Mouse (Mus musculus) midbrain, embryonic 14.5 days (tissue): ENCODE data around the gene Nae1. TPM values are rescaled to one million over a fixed set of nuclear protein-coding genes. Genes with fewer than 3 reads are reported as not detected.

Source experiments
- ATAC-seq: fragments of 200-750 bp; cut with Nextera tagmentation; 2 replicates; pipeline ENCODE4 v1.8.0; 2017; ENCODE audit warnings: moderate number of reproducible peaks, moderate library complexity; ENCODE audit not compliant: low FRiP score, low TSS enrichment
- DNase-seq: peaks from one replicate; pipeline ENCODE4 v3.0.0-alpha.2; 2015
- H3K27ac ChIP-seq: fragments of 300-500 bp; sonication (generic); replicated peaks from 2 replicates; pipeline ENCODE4 v1.5.1; 2014; ENCODE audit warnings: mild to moderate bottlenecking, low read depth, low read length, moderate library complexity
- H3K27me3 ChIP-seq: fragments of 300-500 bp; sonication (generic); 2 replicates; pipeline ENCODE4 v1.6.1; 2014; ENCODE audit warnings: low read length, control low read depth, mixed read lengths; ENCODE audit not compliant: control insufficient read depth, insufficient read depth
- H3K36me3 ChIP-seq: fragments of 300-500 bp; sonication (generic); 2 replicates; pipeline ENCODE4 v1.6.1; 2014; ENCODE audit warnings: low read length, control low read depth; ENCODE audit not compliant: control insufficient read depth, insufficient read depth
- H3K4me1 ChIP-seq: fragments of 300-500 bp; sonication (generic); 2 replicates; pipeline ENCODE4 v1.6.1; 2014; ENCODE audit warnings: mild to moderate bottlenecking, antibody characterized with exemption, low read length, control low read depth; ENCODE audit not compliant: control insufficient read depth, insufficient read depth
- H3K4me2 ChIP-seq: fragments of 300-500 bp; sonication (generic); 2 replicates; pipeline ENCODE4 v1.6.1; 2014; ENCODE audit warnings: mild to moderate bottlenecking, low read length, moderate library complexity
- H3K4me3 ChIP-seq: fragments of 300-500 bp; sonication (generic); replicated peaks from 2 replicates; pipeline ENCODE4 v1.5.1; 2014; ENCODE audit warnings: low read depth, low read length
- H3K9ac ChIP-seq: fragments of 300-500 bp; sonication (generic); replicated peaks from 2 replicates; pipeline ENCODE4 v1.6.1; 2014; ENCODE audit warnings: mild to moderate bottlenecking, low read length, moderate library complexity
- H3K9me3 ChIP-seq: fragments of 300-500 bp; sonication (generic); 2 replicates; pipeline ENCODE4 v1.6.1; 2016; ENCODE audit warnings: low read length, control low read depth, mixed read lengths; ENCODE audit not compliant: control insufficient read depth
- WGBS: fragments of 180-500 bp; shearing (Covaris S2); extraction: QIAGEN DNeasy Blood & Tissue Kit; methylation state at CpG from one replicate; pipeline ENCODE4 v1.1.7; 2014; 5-methylcytosine and 5-hydroxymethylcytosine counted together
- polyA plus RNA-seq: library from polyadenylated mRNA; unstranded; fragments of >200 nt; fragmentation: Nextera tagmentation; extraction: Ambion mirVana; gene quantifications from 2 replicates; pipeline ENCODE4 v1.2.1, GENCODE M21; 2014

Nae1 gene
- polyA plus RNA-seq, 1 experiment from 2014 or later = 122 TPM

GRCm38 (mm10) chr8:104538896-104539295, 4.5 kb upstream of the Nae1 start:
- H3K36me3 ChIP-seq = no peaks in the 10 kb centered on the region
- no peak overlapping the region for H3K4me2 ChIP-seq
- no peak overlapping the region for H3K9ac ChIP-seq
- H3K4me3 ChIP-seq = no peak overlapping the region
- DNase-seq = no peak
- no peak for ATAC-seq
- no peaks in the 10 kb centered on the region for H3K9me3 ChIP-seq
- peaks cover 48% of the 10 kb centered on the region for H3K27me3 ChIP-seq
- H3K4me1 ChIP-seq = peaks cover 18% of the 10 kb centered on the region
- H3K27ac ChIP-seq = no peak overlapping the region
- WGBS = 87% methylated on average over 4 of the region's 4 CpGs

GRCm38 (mm10) chr8:104536028-104536427, 1.6 kb upstream of the Nae1 start:
- H3K27me3 ChIP-seq = peaks cover 20% of the 10 kb centered on the region
- ATAC-seq (no peak), DNase-seq (no peak)
- H3K4me1 ChIP-seq = peaks cover 24% of the 10 kb centered on the region
- no peak overlapping the region for H3K4me2 ChIP-seq
- H3K9me3 ChIP-seq = no peaks in the 10 kb centered on the region
- H3K9ac ChIP-seq = no peak overlapping the region
- 0 out of 2 replicates have a peak, but pooled peaks cover 3% of the 10 kb centered on the region for H3K36me3 ChIP-seq
- no peak overlapping the region for H3K27ac ChIP-seq
- H3K4me3 ChIP-seq = no peak overlapping the region
- 88% methylated on average over 4 of the region's 4 CpGs for WGBS

GRCm38 (mm10) chr8:104535378-104535777, 941 bp upstream of the Nae1 start:
- no peak overlapping the region for H3K9ac ChIP-seq
- no peak for DNase-seq
- peaks cover 14% of the 10 kb centered on the region for H3K27me3 ChIP-seq
- no peak overlapping the region; the same call in 1 of the 2 replicates for H3K4me3 ChIP-seq
- no peak for ATAC-seq
- H3K4me2 ChIP-seq = peak overlapping the region; percentile 70
- no peak overlapping the region for H3K27ac ChIP-seq
- WGBS = 49% methylated on average over 7 of the region's 7 CpGs
- peaks cover 20% of the 10 kb centered on the region for H3K4me1 ChIP-seq
- peaks cover 3% of the 10 kb centered on the region; the same call in 1 of the 2 replicates for H3K36me3 ChIP-seq
- no peaks in the 10 kb centered on the region for H3K9me3 ChIP-seq

DNA sequence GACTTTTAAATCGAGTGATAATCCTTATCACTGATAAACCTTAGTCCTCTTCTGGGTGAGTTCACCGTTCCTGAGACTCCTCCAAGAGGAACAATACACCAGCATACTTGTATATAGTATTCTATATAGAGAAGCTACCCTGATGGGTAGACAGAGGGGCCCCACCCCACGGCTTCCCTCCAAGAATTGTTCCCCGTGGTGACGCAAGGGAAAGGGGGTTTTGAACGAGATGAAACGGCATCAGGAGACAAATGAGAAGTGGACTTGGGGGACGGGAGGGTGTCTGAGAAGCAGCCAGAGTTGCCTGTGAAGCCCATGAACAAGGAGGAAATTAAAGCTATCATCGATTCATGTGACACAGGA, 323 bp upstream of the Nae1 start:
- Histone ChIP-seq H3K4me3 (peak overlapping the region; percentile 93), H3K4me1 (peaks cover 20% of the 10 kb centered on the region), H3K27me3 (peaks cover 7% of the 10 kb centered on the region; the same call in 1 of the 2 replicates), H3K27ac (peak overlapping the region; percentile 91; the same call in 1 of the 2 replicates), H3K36me3 (peaks cover 9% of the 10 kb centered on the region), H3K4me2 (peak overlapping the region; percentile 70), H3K9me3 (no peaks in the 10 kb centered on the region), H3K9ac (peak overlapping the region; percentile 92; the same call in 1 of the 2 replicates)
- ATAC-seq = peak; percentile 59; the same call in 1 of the 2 replicates
- DNase-seq = no peak
- WGBS = 10% methylated on average over 9 of the region's 9 CpGs

DNA sequence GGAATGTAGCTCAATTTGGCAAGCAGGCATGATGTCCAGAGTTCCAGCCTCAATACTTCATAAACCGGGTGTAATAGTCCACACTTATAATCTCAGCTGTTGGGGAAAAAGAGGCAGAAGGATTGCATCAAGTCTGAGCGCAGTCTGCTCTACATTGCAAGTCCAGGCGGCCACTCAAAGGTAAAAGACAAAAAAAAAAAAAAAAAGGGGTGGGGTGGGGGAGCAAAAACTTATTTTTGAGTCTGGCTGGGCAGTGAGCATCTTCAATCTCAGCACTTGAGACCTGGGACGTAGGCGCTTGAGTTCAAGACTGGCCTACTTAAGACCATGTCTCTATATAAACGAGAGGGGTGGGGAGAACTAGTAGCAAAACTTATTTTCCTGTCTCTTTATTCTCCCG, 886 bp downstream of the Nae1 start:
- ATAC-seq (no peak), DNase-seq (no peak)
- WGBS = 23% methylated on average over 7 of the region's 7 CpGs
- Histone ChIP-seq H3K4me2 (peak overlapping the region; percentile 70), H3K4me1 (peaks cover 20% of the 10 kb centered on the region), H3K36me3 (peaks cover 15% of the 10 kb centered on the region), H3K4me3 (peak overlapping the region; percentile 93), H3K27me3 (no peaks in the 10 kb centered on the region), H3K9me3 (no peaks in the 10 kb centered on the region), H3K9ac (peak overlapping the region; percentile 92), H3K27ac (no peak overlapping the region)

DNA sequence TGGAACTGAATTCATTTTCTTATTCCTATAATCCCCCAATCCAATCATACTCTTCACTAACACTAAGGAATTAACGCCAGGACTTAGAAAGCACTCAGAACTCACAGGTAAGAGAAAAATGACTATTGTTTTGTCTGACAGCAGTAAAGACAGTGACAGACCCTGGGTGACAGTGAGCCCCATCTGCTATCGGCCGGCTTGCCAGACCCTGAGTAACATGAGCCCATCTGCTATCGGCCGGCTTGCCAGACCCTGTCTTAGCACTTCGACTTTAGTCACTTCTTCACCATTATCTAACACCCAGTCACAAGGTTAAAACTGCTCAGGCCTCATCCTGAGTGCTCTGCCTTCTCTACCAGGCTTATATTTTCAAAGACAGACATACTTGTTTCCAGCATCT, 4.8 kb downstream of the Nae1 start:
- H3K36me3 ChIP-seq = peaks cover 40% of the 10 kb centered on the region
- peaks cover 13% of the 10 kb centered on the region for H3K4me1 ChIP-seq
- H3K9me3 ChIP-seq = no peaks in the 10 kb centered on the region
- ATAC-seq (no peak), DNase-seq (no peak)
- no peak overlapping the region for H3K9ac ChIP-seq
- no peak overlapping the region for H3K4me3 ChIP-seq
- no peak overlapping the region for H3K27ac ChIP-seq
- 89% methylated on average over 6 of the region's 6 CpGs for WGBS
- no peak overlapping the region for H3K4me2 ChIP-seq
- H3K27me3 ChIP-seq = no peaks in the 10 kb centered on the region

- Histone ChIP-seq H3K9me3 (no peaks in the 10 kb centered on the region), H3K4me1 (no peaks in the 10 kb centered on the region), H3K4me3 (no peak overlapping the region), H3K9ac (no peak overlapping the region), H3K36me3 (peaks cover 69% of the 10 kb centered on the region), H3K4me2 (no peak overlapping the region), H3K27ac (no peak overlapping the region), H3K27me3 (no peaks in the 10 kb centered on the region)
- ATAC-seq (no peak), DNase-seq (no peak)
- 89% methylated on average over 5 of the region's 5 CpGs for WGBS
Observed at GRCm38 (mm10) chr8:104517872-104518271, 16.6 kb downstream of the Nae1 start.

DNA sequence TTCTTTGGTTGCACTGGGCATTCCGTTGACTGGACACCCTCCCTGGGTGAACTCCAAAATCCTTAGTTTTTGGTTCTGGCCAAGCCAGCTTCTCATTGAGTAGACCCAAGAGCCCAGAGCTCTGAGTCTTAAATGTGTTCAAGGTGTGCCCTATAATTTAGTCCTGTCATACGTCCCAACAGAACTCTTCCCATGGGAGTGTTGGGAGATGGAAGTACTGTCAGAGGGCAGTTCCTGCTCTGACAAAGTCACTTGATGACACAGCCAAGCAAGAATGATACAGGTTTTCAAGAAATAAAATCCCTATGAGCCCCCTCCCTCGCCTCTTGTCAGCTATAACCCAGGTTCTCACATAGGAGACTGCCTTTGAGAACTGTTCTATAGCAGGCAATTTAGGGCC, 24.3 kb downstream of the Nae1 start:
- Histone ChIP-seq H3K36me3 (peaks cover 28% of the 10 kb centered on the region), H3K9ac (no peak overlapping the region), H3K27ac (no peak overlapping the region), H3K4me1 (peaks cover 11% of the 10 kb centered on the region; the same call in 1 of the 2 replicates), H3K4me3 (peak overlapping the region; percentile 54; the same call in 1 of the 2 replicates), H3K9me3 (no peaks in the 10 kb centered on the region), H3K27me3 (no peaks in the 10 kb centered on the region), H3K4me2 (peak overlapping the region; percentile 100)
- ATAC-seq (no peak), DNase-seq (no peak)
- WGBS = 87% methylated on average over 3 of the region's 3 CpGs
